Mouse (Mus musculus): ENCODE data around the gene Cdk18. TPM values are rescaled to one million over a fixed set of nuclear protein-coding genes. Genes with fewer than 3 reads are reported as not detected.

Cdk18 gene
- total and polyA plus RNA-seq, 3 experiments = 0.02 to 0.33 TPM; not detected in 1

GRCm38 (mm10) chr1:132151908-132152307 lies 12.4 kb upstream of the Cdk18 start:
- no peak for TF ChIP-seq TAL1 (conservative IDR thresholded peaks at IDR 0.05; ENCODE audit: low read depth, low read length)
- no peak for DNase-seq (ENCODE audit: low spot score)
- peaks cover 4% of the 10 kb centered on the region for H3K4me1 ChIP-seq (ENCODE audit: insufficient read depth, low read depth, low read length)
- peaks cover 22% of the 10 kb centered on the region for H3K27me3 ChIP-seq (ENCODE audit: insufficient read depth, low read length)
- no peak overlapping the region for H3K4me3 ChIP-seq (ENCODE audit: low read depth, low read length)
- H3K9me3 ChIP-seq (replicated peaks) = no peaks in the 10 kb centered on the region
- H3K36me3 ChIP-seq (replicated peaks) = no peaks in the 10 kb centered on the region
- no peak for ATAC-seq (ENCODE audit: extremely low read depth, insufficient number of reproducible peaks, low FRiP score, poor library complexity, severe bottlenecking)

DNA sequence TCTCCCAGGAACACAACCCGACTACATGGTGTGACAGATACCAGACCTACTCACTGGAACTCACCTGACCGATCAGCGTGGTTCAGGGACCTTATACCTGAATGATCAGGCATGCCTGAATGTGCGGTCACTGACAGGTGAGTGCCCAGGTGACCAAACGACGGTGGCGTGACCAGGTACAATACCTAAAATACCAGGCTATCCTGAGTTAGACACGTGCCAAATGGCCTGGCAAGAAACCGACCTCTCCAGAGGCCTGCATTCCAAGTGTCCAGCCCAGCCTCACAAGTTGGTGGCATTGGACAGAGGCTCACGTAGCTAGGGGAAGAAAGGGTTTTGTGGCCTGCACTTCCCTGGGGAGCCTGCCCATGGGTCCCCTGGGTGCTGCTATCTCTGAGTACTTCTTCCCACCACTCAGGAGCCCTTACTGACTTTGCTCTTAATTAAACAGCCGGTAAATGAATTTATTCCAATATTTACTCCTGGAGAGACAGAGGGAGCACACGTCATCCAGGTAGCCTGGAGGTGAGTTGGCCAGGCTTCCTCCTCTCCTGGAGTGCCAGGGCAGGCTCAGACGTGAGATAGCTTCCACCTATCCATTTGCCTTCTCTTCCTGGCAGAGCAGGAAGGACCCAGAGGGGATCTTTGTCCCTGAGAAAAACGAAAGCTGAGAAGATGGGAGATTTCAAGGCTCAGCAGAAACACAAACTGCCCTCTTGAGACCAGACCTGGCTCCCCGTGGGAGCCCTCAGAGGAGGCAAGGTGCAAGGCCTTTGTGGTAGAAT lies 11.5 kb upstream of the Cdk18 start:
- DNase-seq (ENCODE audit: low spot score) (no peak), ATAC-seq (ENCODE audit: extremely low read depth, insufficient number of reproducible peaks, low FRiP score, poor library complexity, severe bottlenecking) (no peak)
- no peaks in the 10 kb centered on the region for H3K9me3 ChIP-seq (replicated peaks)
- no peak overlapping the region for H3K4me3 ChIP-seq (ENCODE audit: low read depth, low read length)
- no peaks in the 10 kb centered on the region for H3K36me3 ChIP-seq (replicated peaks)
- TF ChIP-seq POLR2AphosphoS5 (IDR thresholded peaks at IDR 0.05; ENCODE audit: insufficient replicate concordance, low read depth, low read length) (no peak), CTCF (IDR thresholded peaks at IDR 0.05; ENCODE audit: low read depth, low read length) (no peak), GATA1 (IDR thresholded peaks at IDR 0.05; ENCODE audit: borderline replicate concordance, low read length) (no peak), TAL1 (conservative IDR thresholded peaks at IDR 0.05; ENCODE audit: low read depth, low read length) (no peak), GATA2 (IDR thresholded peaks at IDR 0.05; ENCODE audit: borderline replicate concordance, low read depth, low read length) (no peak)
- H3K27me3 ChIP-seq (ENCODE audit: insufficient read depth, low read length) = peaks cover 24% of the 10 kb centered on the region
- H3K4me1 ChIP-seq (ENCODE audit: insufficient read depth, low read depth, low read length) = peaks cover 4% of the 10 kb centered on the region

DNA sequence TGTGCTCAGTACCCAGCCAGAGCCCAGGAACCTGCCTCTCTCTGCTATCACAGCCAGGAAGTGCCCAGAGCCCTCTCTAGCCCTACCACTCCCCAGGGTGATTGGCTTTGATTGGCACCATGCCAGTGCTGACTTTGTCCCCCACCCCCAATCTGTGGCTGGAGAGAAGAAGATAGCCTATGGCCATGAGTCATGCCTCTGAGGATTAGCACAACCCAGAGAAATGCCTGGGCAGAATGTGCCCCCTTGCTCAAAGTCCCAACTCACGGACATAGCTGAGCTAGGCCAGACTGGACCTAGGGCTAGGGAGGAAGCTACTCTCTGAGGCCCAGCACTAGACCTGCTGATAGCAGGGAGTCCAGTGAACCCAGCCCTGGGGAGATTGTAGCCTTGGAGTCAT lies 10.7 kb upstream of the Cdk18 start:
- Histone ChIP-seq H3K27me3 (ENCODE audit: insufficient read depth, low read length) (peaks cover 26% of the 10 kb centered on the region), H3K36me3 (replicated peaks) (no peaks in the 10 kb centered on the region), H3K9me3 (replicated peaks) (no peaks in the 10 kb centered on the region), H3K4me3 (ENCODE audit: low read depth, low read length) (no peak overlapping the region), H3K4me1 (ENCODE audit: insufficient read depth, low read depth, low read length) (no peaks in the 10 kb centered on the region)
- TF ChIP-seq CTCF (IDR thresholded peaks at IDR 0.05; ENCODE audit: low read depth, low read length) (no peak), GATA2 (IDR thresholded peaks at IDR 0.05; ENCODE audit: borderline replicate concordance, low read depth, low read length) (no peak), GATA1 (IDR thresholded peaks at IDR 0.05; ENCODE audit: borderline replicate concordance, low read length) (no peak), TAL1 (conservative IDR thresholded peaks at IDR 0.05; ENCODE audit: low read depth, low read length) (no peak)
- ATAC-seq (ENCODE audit: extremely low read depth, insufficient number of reproducible peaks, low FRiP score, poor library complexity, severe bottlenecking) (no peak), DNase-seq (ENCODE audit: low spot score) (no peak)

DNA sequence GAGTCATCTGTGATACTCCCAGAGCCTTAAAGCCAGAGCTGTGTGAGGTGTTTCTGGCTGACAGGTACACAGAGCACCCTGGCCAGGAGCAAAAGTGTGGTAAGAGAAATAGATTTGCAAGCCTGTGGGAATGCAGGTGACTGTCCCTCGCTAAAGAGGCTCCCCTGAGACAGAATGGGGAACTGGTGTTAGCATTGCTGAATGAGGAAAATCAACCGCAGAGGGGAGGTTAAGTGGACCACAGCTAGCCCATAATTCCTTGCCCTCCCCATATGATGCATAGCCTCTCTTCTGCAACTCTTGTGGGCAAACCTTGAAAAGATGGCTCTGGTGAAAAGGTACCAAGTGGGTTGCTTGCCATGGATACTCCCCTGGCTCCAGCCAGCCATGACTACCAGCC lies 9.9 kb upstream of the Cdk18 start:
- TF ChIP-seq GATA1 (IDR thresholded peaks at IDR 0.05; ENCODE audit: borderline replicate concordance, low read length) = no peak
- TF ChIP-seq POLR2AphosphoS5 (IDR thresholded peaks at IDR 0.05; ENCODE audit: insufficient replicate concordance, low read depth, low read length) = no peak
- no peak for TF ChIP-seq GATA2 (IDR thresholded peaks at IDR 0.05; ENCODE audit: borderline replicate concordance, low read depth, low read length)
- no peak for TF ChIP-seq TAL1 (conservative IDR thresholded peaks at IDR 0.05; ENCODE audit: low read depth, low read length)
- TF ChIP-seq CTCF (IDR thresholded peaks at IDR 0.05; ENCODE audit: low read depth, low read length) = no peak
- Histone ChIP-seq H3K27me3 (ENCODE audit: insufficient read depth, low read length) (peaks cover 26% of the 10 kb centered on the region), H3K4me1 (ENCODE audit: insufficient read depth, low read depth, low read length) (no peaks in the 10 kb centered on the region), H3K4me3 (ENCODE audit: low read depth, low read length) (no peak overlapping the region), H3K9me3 (replicated peaks) (no peaks in the 10 kb centered on the region), H3K36me3 (replicated peaks) (no peaks in the 10 kb centered on the region)
- DNase-seq (ENCODE audit: low spot score) (no peak), ATAC-seq (ENCODE audit: extremely low read depth, insufficient number of reproducible peaks, low FRiP score, poor library complexity, severe bottlenecking) (no peak)

GRCm38 (mm10) chr1:132145973-132146685 lies 6.6 kb upstream of the Cdk18 start:
- Histone ChIP-seq H3K9me3 (replicated peaks) (no peaks in the 10 kb centered on the region), H3K4me3 (ENCODE audit: low read depth, low read length) (no peak overlapping the region), H3K4me1 (ENCODE audit: insufficient read depth, low read depth, low read length) (no peaks in the 10 kb centered on the region), H3K27me3 (ENCODE audit: insufficient read depth, low read length) (peaks cover 40% of the 10 kb centered on the region), H3K36me3 (replicated peaks) (no peaks in the 10 kb centered on the region)
- no peak for TF ChIP-seq POLR2AphosphoS5 (IDR thresholded peaks at IDR 0.05; ENCODE audit: insufficient replicate concordance, low read depth, low read length)
- no peak for TF ChIP-seq GATA1 (IDR thresholded peaks at IDR 0.05; ENCODE audit: borderline replicate concordance, low read length)
- ATAC-seq (ENCODE audit: extremely low read depth, insufficient number of reproducible peaks, low FRiP score, poor library complexity, severe bottlenecking) (no peak), DNase-seq (ENCODE audit: low spot score) (no peak)

GRCm38 (mm10) chr1:132144837-132145236 lies 5.4 kb upstream of the Cdk18 start:
- Histone ChIP-seq H3K4me3 (ENCODE audit: low read depth, low read length) (no peak overlapping the region), H3K36me3 (replicated peaks) (no peaks in the 10 kb centered on the region), H3K4me1 (ENCODE audit: insufficient read depth, low read depth, low read length) (no peaks in the 10 kb centered on the region), H3K9me3 (replicated peaks) (no peaks in the 10 kb centered on the region), H3K27me3 (ENCODE audit: insufficient read depth, low read length) (peaks cover 35% of the 10 kb centered on the region)
- DNase-seq (ENCODE audit: low spot score) = no peak
- ATAC-seq (ENCODE audit: extremely low read depth, insufficient number of reproducible peaks, low FRiP score, poor library complexity, severe bottlenecking) = no peak
- TF ChIP-seq GATA1 (IDR thresholded peaks at IDR 0.05; ENCODE audit: borderline replicate concordance, low read length) = no peak
- TF ChIP-seq CTCF (IDR thresholded peaks at IDR 0.05; ENCODE audit: low read depth, low read length) = no peak
- TF ChIP-seq GATA2 (IDR thresholded peaks at IDR 0.05; ENCODE audit: borderline replicate concordance, low read depth, low read length) = no peak
- TF ChIP-seq POLR2AphosphoS5 (IDR thresholded peaks at IDR 0.05; ENCODE audit: insufficient replicate concordance, low read depth, low read length) = no peak
- TF ChIP-seq TAL1 (conservative IDR thresholded peaks at IDR 0.05; ENCODE audit: low read depth, low read length) = no peak

All from G1E (cell line).